Mouse (Mus musculus) liver, postnatal 0 days (tissue): ENCODE results near the gene Dnajb11.

Source experiments
- CTCF ChIP-seq: sonication (generic); IDR thresholded peaks from 2 replicates; pipeline ENCODE4 v1.5.1; 2016; ENCODE audit warnings: antibody characterized with exemption, low read depth
- EP300 ChIP-seq: IDR thresholded peaks from 2 replicates; pipeline ENCODE4 v1.6.1; 2016; ENCODE audit warnings: antibody characterized with exemption, low read depth, mild to moderate bottlenecking

GRCm38 (mm10) chr16:22839146-22839857 lies 18.3 kb upstream of the Dnajb11 start:
- no peak for TF ChIP-seq CTCF
- no peak for TF ChIP-seq EP300
